Mouse (Mus musculus): ENCODE data around the gene Prune2. TPM values are rescaled to one million over a fixed set of nuclear protein-coding genes. Genes with fewer than 3 reads are reported as not detected.
A peak's percentile ranks its signal among the peaks of the same experiment; 100 is the strongest.

Prune2 gene
- total RNA-seq, 2 experiments from 2014 or later = 74.6 to 75.0 TPM

DNA sequence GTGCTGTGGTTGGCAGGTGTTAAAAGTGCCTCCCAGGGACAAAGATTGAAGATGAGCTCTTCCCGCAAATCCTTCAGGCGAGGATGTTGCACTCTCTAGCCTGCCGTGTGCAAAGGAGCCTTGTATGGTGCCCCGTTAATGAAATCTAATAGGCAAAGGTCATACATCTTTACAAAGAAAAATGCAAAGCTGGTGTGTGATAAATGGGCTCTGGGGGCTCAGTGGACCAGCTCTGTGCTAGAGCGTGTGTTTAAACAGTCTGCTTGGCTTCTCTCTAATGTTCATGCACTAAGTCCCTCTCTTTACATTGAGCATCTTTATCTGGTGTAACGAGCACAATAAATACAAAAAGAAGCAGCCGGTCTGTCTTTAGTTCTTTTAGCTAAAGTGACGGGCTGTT is 138.1 kb downstream of the Prune2 start:
- intact Hi-C loops (cut with DNase I) = no loop called here
- DNase-seq (ENCODE audit: low spot score in 2 of 2) = no peak

DNA sequence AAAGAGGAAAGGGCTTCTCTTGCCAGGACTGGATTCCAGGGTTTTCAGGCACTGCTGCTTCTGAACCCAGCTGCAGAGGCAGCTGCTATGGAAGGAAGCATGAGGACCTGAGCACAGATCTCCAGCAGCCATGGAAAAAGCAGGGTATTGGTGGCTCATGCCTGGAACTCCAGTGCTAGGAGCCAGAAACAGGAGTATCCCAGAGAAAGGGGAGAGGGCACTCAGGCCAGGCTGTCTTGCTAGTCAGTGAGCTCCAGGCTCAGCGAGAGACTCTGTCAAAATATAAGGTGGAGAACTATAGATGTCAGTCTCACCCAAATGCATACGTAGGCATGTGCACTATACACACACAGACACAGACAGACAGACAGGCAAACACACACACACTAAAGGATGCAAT is 140.4 kb downstream of the Prune2 start:
- DNase-seq (ENCODE audit: low spot score in 2 of 2) = no peak
- intact Hi-C loops (cut with DNase I) = no loop called here

DNA sequence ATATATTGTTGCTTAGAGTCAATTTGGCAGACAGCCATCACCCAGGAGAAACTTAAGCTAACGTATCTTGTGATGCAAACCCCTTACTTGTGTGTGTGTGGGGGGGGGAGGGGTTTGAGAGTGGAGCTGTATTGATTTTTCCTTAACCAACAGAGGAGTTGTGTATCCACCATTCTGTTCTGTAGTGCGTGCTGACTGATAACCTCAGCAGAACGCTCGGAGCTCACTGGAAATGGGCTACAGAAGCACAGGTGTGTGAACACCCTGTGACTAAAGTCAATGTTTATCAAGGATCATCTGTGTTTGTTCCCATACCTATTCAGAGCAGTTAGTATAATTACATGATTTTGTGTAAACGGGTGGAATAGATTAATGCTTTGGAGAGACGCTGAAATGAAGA is 141.3 kb downstream of the Prune2 start:
- no peak for DNase-seq (ENCODE audit: low spot score in 2 of 2)
- intact Hi-C loops (cut with DNase I) = no loop called here

DNA sequence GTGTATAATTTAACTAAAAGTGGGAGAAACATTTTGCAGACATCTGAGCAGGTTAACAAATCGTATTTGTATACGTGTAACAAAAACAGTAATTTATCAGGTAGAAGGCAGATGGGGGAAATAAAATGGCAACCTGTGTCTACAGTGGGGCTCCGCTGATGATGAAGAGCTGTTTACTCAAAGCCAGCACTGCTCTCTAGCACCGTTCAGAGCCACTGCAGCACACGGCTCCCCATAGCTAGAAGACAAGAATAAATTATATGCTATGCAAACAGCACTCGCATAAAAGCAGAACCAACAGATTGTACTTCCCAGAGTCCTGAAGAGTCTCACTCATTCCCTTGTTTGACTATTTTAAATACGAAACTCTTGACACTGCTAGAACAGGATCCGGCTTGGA is 152.9 kb downstream of the Prune2 start:
- intact Hi-C loops (cut with DNase I) = no loop called here
- DNase-seq (ENCODE audit: low spot score in 2 of 2) = no peak

DNA sequence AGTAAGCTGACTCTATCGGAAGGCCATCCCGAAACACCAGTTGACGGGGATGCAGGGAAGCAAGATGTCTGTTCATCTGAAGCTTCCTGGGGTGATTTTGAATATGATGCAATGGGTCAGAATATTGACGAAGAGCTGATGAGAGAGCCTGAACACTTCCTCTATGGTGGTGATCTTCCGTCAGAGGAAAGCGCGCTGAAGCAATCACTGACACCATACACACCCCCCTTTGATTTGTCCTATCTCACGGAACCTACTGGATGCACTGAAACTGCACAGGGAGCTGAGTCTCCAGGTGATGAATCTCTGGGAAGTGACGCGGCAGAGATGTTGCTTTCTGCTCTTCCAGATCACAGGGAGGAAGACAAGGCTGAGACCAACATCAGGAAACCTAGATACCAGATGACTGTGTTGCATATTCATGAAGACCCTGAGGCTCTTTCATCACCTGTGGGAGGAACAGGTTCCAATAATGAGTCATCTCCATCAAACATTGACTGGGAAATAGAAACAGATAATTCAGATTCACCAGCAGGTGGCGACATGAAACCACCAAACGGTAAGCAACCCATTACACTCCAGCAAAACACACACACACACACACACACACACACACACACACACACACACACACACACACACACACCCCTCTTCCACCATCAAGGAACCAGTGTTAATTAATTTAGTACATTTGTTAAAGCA is 168.3 kb downstream of the Prune2 start:
- DNase-seq (ENCODE audit: low spot score in 2 of 2) = peak; percentile 24 to 33
- intact Hi-C loops (cut with DNase I) = loop anchor here (1.0 to 10.0 kb wide), 2 partner anchors 264 to 1421 kb away; no protein-coding TSS in a partner anchor

DNA sequence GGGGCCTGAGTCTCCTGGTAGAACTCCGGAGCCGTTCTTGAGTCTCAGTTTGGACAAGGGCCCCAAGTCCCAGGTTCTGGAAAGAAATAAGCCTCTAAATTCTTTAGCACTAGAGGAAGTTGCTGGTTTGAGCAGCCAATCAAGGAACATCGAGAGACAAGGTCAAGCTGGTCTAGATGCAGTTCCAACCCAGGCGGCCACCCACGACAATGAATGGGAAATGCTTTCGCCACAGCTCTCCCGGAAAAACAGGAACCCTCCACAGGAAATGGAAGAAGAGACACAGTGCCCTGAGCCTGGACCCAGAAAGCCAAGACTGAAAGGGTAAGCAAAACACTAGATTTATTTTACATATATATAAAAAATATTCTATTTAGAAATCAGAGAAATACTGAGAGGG is 169.5 kb downstream of the Prune2 start:
- no peak for DNase-seq (ENCODE audit: low spot score in 2 of 2)
- intact Hi-C loops (cut with DNase I) = loop anchor here (10.0 kb wide), 1 partner anchor 1419 kb away; no protein-coding TSS in a partner anchor

DNA sequence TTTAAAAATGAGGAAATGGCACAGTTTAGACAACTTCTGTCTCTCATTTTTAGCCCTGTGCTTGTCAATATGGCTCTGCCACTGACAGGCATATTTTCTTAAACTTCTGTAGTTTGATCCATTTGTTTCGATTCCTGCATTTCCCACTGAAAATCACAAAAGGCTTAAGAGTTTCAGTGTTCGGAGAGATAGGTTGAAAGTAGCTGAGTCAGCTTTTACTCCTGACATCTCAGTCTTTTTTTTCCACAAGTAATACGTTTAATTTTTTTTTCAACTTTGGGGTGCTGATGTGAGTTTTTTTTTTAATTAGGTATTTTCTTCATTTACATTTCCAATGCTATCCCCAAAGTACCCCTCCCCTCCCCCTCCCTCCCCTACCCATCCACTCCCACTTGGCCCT is 174.6 kb downstream of the Prune2 start:
- intact Hi-C loops (cut with DNase I) = no loop called here
- no peak for DNase-seq (ENCODE audit: low spot score in 2 of 2)

DNA sequence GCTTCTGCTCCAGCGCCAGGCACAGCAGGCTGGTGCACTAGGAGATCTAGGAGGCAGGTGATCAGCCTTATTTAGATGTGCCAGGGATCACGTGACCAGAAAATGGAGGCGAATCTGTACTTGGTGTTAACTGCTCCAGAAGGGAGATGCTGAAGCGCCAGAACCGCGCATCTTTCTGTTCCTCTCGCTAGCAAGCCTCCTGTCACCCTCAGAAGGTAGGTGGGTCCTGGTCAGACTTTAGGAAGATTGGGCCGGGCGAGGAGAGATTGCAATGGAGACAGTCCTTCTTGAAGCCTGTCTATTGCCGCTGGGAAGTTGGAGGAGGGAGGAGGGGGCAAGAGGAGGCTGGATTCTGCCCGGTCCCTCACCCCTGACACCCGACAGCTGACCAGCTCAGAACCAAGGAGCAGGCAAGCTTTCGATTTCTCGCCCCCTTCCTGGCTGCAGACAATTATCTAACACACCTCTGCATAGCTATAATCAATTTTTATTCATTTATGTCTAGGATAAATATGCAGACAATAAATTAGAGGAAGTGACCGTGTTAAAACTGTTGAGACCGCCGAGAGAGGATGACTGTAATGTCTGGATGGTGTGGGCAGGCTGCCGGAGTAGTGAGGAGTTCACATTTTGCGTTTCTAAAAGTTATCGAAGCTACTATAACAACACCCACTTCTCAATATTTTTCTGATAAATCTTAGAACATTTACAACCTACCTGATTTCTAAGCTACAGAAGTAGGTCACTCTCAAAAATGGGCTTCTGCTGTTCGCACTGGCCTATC is 181.0 kb downstream of the Prune2 start:
- intact Hi-C loops (cut with DNase I) = no loop called here

DNA sequence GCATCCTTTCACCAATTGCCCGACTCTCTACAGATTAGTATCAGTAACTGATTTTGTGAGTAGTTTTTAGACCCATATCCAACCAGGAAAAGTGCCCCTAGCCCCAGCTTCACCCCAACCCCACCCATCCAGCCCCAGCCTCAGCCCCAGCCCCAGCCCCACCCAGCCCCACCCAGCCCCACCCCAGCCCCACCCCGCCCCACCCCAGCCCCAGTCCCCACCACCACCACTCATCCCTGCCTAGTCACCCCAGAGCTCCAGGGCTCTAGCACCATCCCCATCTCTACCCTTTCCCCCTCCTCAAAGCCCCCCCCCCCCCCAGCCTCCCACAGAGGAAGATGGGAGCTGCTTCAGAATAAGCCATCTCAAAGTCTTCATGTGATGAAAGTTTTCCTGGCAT is 181.7 kb downstream of the Prune2 start:
- intact Hi-C loops (cut with DNase I) = no loop called here
- no peak for DNase-seq (ENCODE audit: low spot score in 2 of 2)

More for the DNA sequence above, 181.0 kb downstream of the Prune2 start:
- peak; percentile 77 to 81 for DNase-seq (ENCODE audit: low spot score in 2 of 2)

DNA sequence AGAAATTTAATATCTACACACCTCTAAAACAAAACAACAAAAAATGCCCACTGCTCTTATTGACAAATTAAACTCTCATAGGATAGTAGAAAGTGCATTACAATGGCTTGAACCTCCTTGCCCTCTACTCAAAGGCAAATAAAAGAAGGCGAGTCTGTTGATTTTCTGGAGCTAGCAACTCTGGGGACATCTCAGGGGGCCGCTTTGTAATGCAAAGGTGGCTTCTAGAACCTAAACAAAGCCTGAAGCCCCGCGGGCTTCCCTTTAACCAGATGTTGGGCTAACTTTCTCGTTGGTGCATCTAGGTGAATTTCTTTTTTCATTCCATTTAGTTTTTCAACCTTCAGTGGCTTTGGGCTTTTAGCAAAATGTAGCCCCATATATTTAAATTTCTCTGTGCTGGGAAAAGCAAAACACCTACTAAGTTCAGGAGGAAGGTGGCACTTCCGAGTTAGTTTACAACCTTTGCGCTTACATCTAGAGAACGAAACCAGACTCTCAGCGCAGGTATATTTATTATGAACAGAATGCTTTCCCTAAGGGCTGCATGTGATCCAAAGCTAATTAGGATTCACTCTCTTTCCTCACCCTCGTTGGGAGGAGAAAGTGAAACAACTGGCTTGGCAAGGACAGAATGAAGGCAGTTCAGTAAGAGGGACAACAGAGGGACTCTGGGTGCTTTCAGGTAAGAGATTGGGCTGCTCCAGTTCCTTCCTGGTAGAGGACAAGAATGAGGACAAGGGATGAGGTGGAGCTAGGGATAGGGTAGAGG is 182.4 kb downstream of the Prune2 start:
- DNase-seq (ENCODE audit: low spot score in 2 of 2) = no peak
- intact Hi-C loops (cut with DNase I) = no loop called here

DNA sequence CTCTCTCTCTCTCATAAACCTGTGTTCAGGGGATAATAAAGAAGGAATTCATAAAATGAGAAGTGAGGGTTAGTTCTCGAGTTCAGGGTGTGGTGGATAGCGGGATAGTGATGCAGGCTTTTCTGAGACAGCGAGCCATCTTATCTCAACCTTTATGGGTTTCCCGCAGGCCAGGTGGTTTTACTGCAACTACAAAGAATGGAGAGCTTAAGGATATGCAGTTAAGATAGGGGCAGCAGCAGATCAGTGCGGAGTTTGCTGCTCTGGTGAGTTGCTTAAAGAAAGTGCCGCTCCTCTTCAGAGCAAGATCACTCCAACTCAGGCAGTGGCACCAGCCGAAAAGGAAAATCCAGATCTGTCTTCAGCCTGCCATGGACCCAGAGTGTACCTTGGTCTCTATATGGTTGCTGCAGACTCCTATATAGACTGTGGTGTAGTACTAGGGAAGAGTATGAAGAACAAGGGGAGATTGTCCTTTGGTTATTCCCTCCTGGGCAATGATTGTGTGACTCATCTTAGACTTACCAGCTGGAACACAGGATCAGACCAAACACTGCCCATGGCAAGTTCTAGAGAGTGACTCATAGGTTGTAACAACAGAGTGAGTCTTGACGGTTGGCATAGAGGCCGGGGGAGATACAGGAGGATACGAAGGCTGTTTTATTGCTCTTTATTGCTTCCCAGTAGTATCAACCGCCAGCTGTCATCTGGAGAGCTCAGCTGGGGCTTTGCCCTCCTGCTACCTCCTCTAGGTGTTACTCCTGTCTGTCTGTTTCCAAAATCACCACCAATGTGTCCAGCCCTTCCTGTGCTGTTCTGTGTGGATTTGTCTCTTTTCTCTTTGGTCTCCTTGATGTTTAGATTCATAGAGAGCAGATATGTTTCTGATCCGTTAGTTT is 184.3 kb downstream of the Prune2 start:
- intact Hi-C loops (cut with DNase I) = no loop called here
- no peak for DNase-seq (ENCODE audit: low spot score in 2 of 2)

DNA sequence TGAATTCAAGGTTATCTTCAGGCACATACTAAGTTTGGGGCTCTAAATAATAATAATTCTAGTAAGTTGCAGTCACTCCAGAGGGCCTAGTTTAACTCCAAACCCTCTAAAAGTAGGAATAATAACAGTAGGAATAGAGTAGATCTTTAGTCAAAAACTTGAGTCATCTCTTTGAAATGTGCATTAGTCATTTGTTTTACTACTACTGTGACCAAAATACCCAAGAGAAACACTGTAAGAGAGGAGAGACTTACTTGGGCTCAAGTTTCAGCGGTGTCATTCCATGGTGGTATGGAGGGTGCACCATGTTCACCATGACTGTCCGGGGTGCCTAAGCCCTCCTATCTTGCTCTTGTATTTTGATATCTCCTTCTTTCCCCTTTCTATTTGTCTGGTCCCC is 187.3 kb downstream of the Prune2 start:
- DNase-seq (ENCODE audit: low spot score in 2 of 2) = no peak
- intact Hi-C loops (cut with DNase I) = no loop called here

DNA sequence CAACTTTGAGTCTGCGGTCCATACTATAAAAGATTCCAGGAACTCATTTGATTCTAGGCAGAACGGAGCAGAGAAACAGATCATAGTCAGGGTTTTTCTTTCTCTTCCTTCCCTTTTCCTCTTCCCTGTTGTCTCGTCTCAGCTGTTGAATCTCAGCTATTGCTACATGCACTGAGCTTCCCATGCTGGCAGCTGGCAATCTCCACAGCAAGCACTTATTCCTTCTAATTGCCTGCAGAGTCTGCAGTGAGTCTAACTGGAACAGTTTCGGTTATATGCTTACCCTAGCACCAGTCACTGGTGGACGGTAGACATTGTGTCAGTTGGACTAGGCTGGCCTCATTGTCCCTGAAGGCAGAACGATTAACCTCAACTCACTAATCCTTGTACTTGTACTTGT is 188.3 kb downstream of the Prune2 start:
- no peak for DNase-seq (ENCODE audit: low spot score in 2 of 2)
- intact Hi-C loops (cut with DNase I) = no loop called here

DNA sequence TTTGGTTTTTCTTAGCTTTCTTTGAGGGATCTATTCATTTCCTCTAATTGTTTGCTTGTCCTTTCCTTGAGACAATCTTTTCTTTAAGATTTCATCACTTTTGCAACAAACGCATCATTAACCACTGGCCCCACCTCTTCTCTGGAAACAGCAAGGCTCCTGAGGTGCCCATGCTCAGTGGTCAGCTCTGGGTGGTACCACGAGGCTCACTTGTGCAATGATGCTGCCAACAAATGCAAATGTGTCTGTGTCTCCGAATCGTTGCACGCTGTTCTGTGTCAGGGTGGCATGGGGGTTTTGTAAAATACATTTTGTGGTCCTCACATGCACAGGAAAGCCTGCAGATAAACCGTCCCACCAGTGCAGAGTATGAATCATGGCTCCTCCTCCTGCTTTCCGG is 194.1 kb downstream of the Prune2 start:
- intact Hi-C loops (cut with DNase I) = no loop called here
- no peak for DNase-seq (ENCODE audit: low spot score in 2 of 2)

DNA sequence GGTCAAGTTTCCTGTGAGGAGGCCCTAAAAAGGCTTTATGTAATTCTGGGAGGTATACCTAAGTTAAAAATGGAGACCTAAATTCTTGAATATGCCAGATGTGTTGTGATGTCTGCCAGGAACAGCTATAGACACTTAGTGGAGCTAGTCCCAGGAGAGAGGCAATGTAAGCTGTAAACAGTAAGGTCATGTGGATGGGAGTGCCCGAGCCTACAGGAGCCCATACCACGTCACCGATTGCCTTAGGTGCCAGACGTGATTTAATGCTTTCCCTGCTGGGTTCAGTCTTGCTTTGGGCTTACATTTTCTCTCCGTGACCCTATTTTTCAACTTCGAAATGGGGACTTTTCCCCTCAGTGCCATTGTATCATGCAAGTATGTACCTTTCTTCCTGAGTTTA is 195.9 kb downstream of the Prune2 start:
- no peak for DNase-seq (ENCODE audit: low spot score in 2 of 2)
- intact Hi-C loops (cut with DNase I) = no loop called here

DNA sequence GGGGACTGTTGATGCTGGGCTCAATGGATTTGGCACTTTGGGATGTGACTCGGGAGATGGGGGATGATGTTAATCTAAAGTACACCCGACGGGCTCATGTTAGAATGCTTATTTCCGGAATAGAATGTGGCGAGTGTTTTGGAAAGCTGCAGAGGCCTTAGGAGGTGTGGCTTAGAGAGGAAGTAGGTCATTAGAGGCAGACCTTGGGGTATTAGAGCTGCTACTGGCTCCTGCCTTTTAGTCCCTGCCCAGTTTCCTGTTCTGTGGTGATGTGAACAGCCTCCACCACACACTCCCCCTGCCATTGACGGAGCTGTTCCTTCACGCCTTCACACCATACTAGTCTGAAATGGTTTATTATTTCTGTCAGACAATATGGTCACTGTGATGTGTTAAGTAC is 196.5 kb downstream of the Prune2 start:
- no peak for DNase-seq (ENCODE audit: low spot score in 2 of 2)
- intact Hi-C loops (cut with DNase I) = no loop called here

DNA sequence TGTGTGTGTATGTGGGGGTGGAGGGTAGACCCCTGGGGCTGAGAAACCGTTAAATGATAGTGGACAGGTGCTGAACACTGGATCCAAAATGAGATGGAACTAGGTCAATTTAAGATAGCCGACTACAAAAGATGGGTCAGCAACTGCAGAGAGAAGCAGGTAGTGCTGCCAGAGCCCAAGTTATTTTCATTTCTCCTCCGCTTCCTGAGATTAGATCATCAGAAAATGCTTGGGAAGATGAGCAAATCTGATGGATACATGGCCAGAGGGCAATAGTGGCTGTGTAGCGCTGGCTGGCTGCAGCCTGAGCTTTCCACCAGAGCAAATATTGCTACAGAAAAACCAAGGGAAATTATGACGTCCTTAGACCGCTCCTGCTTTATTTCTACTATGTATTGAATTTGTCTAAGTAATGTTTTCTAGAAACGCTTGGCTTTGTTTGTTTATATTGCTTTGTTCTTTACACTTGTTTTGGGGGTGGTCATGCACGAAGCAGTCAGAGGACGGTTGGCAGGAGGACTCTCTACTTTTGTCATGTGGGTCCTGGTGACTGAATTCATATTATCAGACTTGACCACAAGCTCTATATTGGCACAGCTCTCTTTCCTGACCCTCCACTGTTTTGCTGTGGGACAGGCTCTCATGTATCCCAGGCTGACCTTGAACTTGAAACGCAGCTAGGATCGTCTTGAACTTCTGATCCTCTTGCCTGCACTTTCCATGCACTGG is 198.2 kb downstream of the Prune2 start:
- DNase-seq (ENCODE audit: low spot score in 2 of 2) = no peak
- intact Hi-C loops (cut with DNase I) = no loop called here

DNA sequence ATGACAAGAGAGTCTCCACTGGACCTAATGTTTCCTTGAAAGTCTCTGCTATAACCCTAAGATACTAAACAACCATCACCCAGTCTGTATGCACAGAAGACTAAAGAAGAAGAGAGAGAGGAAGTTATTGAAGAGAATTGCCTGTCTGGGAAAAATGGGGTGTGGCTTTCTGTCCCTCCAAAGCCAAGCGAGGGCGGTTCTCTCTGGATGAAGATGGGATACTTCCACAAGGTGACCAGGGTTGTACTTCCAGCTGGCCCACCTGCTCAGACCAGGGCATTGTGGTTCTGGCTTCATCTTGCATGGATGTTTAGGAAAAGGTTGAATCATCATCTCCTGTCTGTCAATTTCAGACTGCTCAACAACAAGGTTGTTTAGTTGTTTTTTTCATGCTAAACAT is 199.3 kb downstream of the Prune2 start:
- intact Hi-C loops (cut with DNase I) = no loop called here
- DNase-seq (ENCODE audit: low spot score in 2 of 2) = no peak

DNA sequence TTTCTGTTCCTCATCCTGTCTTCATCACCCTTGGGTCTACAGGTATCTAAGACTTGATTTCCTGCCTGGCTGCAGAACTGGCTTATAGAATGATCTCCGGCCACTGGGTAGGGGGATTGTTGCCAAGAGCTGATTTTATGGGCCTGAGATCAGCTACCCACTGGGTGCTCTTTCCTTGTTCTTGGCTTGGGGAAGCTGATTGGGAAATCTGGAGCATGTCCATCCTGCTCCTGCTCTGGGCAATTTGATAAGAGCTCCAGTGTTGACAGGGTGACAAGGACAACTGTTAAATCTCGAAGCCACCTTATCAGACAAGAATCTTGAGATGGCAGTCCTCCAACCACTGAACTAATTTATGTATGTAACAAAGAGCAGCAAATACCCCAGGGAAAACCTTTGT is 203.8 kb downstream of the Prune2 start:
- intact Hi-C loops (cut with DNase I) = no loop called here
- no peak for DNase-seq (ENCODE audit: low spot score in 2 of 2)
